Mouse (Mus musculus): ENCODE measurements at regions not wholly inside any gene's neighbourhood (a gene's known extent, or its start where the extent isn't known, plus 50 kb on each side); places are given as distances from the start of the nearest gene placed in this dataset.

DNA sequence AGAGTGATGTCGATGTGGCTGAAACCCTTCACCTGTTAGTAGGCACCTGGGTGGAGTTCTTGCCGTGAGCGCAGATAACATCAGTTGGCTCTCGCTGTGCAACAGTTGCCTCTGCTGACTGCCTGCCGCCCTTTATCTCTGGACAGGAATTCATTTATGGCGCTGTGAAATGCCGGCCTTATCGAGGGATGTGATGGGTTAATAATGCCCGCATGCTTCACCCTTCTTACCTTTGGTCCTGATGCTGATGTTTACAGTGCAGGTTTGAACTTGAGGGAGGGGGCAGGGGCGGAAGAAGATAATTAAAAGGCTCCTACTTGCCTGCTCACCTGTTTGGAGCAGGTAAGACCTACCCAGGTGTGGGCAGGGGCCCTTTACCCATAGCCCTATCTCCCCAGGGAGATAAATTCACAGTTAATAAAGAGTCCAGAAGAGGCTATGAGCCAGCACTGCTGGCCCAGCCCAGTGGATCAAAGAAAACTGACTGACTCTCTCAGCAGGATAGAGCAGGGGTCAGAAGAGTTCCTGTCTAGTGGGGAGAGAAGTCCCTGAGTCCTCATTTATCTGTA lies 509.4 kb downstream of the Med13l start:
- Histone ChIP-seq H3K27me3 (ENCODE audit: control insufficient read depth, insufficient read depth, low read length) (no peaks in the 10 kb centered on the region), H3K9ac (replicated peaks) (no peak overlapping the region), H3K36me3 (replicated peaks; ENCODE audit: control insufficient read depth, insufficient read depth, low read depth) (no peaks in the 10 kb centered on the region), H3K9me3 (ENCODE audit: control insufficient read depth, low read length) (no peaks in the 10 kb centered on the region), H3K4me2 (ENCODE audit: low read depth) (no peak overlapping the region), H3K27ac (no peak overlapping the region), H3K4me3 (ENCODE audit: insufficient read depth in 1 of 2, low read depth in 2 of 2, low read length in 2 of 2) (no peak overlapping the region), H3K4me1 (replicated peaks; ENCODE audit: control insufficient read depth in 2 of 2, insufficient read depth in 2 of 2, low read length in 1 of 2) (no peaks in the 10 kb centered on the region)
- no peak for TF ChIP-seq EP300 (IDR thresholded peaks at IDR 0.05; ENCODE audit: low read depth)
- TF ChIP-seq CTCF (IDR thresholded peaks at IDR 0.05; ENCODE audit: low read depth) = no peak
- ATAC-seq (ENCODE audit: insufficient read depth) = no peak
- DNase-seq (ENCODE audit: low read depth in 3 of 3, low spot score in 3 of 3) = no peak
- 58% methylated on average over 10 of the region's 10 CpGs for WGBS (ENCODE audit: insufficient replicate concordance)

DNA sequence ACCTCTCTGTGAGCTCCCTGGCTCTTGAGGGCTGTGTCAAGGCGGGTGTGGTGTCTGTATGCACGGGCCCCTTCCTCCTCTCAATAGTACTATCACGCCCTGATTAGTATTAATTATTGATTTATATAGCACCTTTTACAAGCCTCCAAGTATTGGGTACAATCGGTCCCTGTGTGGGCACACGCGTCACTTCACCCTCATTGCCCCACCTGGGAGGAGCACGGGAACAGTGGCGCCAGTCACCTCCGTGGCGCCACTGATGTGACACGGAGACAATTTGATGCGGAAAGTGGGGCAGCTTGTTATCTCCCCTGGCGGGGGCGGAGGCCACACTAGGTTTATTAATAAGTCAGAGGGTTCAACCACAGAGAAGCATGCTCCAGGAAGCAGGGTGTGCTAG lies 512.2 kb downstream of the Med13l start:
- no peak for TF ChIP-seq EP300 (IDR thresholded peaks at IDR 0.05; ENCODE audit: low read depth)
- TF ChIP-seq CTCF (IDR thresholded peaks at IDR 0.05; ENCODE audit: low read depth) = no peak
- H3K4me3 ChIP-seq (ENCODE audit: insufficient read depth in 1 of 2, low read depth in 2 of 2, low read length in 2 of 2) = no peak overlapping the region
- no peak overlapping the region for H3K4me2 ChIP-seq (ENCODE audit: low read depth)
- no peaks in the 10 kb centered on the region for H3K9me3 ChIP-seq (ENCODE audit: control insufficient read depth, low read length)
- H3K36me3 ChIP-seq (replicated peaks; ENCODE audit: control insufficient read depth, insufficient read depth, low read depth) = no peaks in the 10 kb centered on the region
- H3K27ac ChIP-seq = no peak overlapping the region
- H3K27me3 ChIP-seq (ENCODE audit: control insufficient read depth, insufficient read depth, low read length) = no peaks in the 10 kb centered on the region
- DNase-seq (ENCODE audit: low read depth in 3 of 3, low spot score in 3 of 3) (no peak), ATAC-seq (ENCODE audit: insufficient read depth) (no peak)
- no peak overlapping the region for H3K9ac ChIP-seq (replicated peaks)
- H3K4me1 ChIP-seq (replicated peaks; ENCODE audit: control insufficient read depth in 2 of 2, insufficient read depth in 2 of 2, low read length in 1 of 2) = no peaks in the 10 kb centered on the region
- 72% methylated on average over 14 of the region's 14 CpGs for WGBS (ENCODE audit: insufficient replicate concordance)

DNA sequence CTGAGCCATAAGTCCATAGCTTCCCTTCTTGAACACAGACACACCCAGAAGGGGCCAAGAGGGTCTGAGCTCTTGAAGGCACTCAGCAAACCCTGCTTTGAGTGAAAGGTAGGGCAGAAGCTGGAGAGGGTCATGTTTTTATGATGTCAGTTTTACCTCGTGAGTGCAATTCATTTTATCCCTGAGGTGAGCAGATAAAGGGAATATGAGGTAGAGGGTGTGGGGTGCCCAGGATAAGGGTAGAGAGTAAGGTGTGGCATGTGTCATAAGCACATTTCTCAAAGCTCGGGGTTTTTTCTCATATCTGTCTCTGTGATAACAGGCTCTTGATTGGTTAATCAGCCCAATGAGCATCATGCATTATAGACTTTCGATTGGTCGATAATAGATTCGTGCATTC lies 520.3 kb downstream of the Med13l start:
- H3K36me3 ChIP-seq (replicated peaks; ENCODE audit: control insufficient read depth, insufficient read depth, low read depth) = no peaks in the 10 kb centered on the region
- H3K27me3 ChIP-seq (ENCODE audit: control insufficient read depth, insufficient read depth, low read length) = peaks cover 6% of the 10 kb centered on the region; the same call in 1 of the 2 replicates
- H3K4me3 ChIP-seq (ENCODE audit: insufficient read depth in 1 of 2, low read depth in 2 of 2, low read length in 2 of 2) = no peak overlapping the region
- DNase-seq (ENCODE audit: low read depth in 3 of 3, low spot score in 3 of 3) = no peak
- no peak for ATAC-seq (ENCODE audit: insufficient read depth)
- no peak overlapping the region for H3K4me2 ChIP-seq (ENCODE audit: low read depth)
- H3K27ac ChIP-seq = no peak overlapping the region
- H3K4me1 ChIP-seq (replicated peaks; ENCODE audit: control insufficient read depth in 2 of 2, insufficient read depth in 2 of 2, low read length in 1 of 2) = no peaks in the 10 kb centered on the region
- TF ChIP-seq CTCF (IDR thresholded peaks at IDR 0.05; ENCODE audit: low read depth) = no peak
- no peak for TF ChIP-seq EP300 (IDR thresholded peaks at IDR 0.05; ENCODE audit: low read depth)
- no peaks in the 10 kb centered on the region for H3K9me3 ChIP-seq (ENCODE audit: control insufficient read depth, low read length)
- 63% methylated on average over 5 of the region's 5 CpGs for WGBS (ENCODE audit: insufficient replicate concordance)
- no peak overlapping the region for H3K9ac ChIP-seq (replicated peaks)

DNA sequence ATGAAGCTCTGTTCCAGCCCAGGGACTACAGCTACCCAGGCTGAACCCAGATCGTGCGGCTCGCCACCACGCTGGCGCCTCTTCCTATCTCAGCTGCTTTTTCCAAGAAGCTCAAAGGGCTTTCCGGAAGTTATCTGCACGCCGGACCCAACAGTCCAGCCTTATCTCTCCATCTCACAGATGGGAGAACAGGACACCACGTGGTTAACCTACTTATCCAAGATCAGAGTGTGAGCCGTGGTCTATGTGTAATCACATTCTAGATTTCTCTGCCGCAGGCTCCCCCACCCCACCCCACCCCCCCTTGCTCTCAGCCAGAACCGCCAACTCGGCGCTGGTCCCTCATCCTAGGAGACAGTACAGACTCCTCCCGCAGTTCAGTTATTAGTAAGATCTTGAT lies 522.4 kb downstream of the Med13l start:
- no peak for ATAC-seq (ENCODE audit: insufficient read depth)
- no peak overlapping the region for H3K4me2 ChIP-seq (ENCODE audit: low read depth)

DNA sequence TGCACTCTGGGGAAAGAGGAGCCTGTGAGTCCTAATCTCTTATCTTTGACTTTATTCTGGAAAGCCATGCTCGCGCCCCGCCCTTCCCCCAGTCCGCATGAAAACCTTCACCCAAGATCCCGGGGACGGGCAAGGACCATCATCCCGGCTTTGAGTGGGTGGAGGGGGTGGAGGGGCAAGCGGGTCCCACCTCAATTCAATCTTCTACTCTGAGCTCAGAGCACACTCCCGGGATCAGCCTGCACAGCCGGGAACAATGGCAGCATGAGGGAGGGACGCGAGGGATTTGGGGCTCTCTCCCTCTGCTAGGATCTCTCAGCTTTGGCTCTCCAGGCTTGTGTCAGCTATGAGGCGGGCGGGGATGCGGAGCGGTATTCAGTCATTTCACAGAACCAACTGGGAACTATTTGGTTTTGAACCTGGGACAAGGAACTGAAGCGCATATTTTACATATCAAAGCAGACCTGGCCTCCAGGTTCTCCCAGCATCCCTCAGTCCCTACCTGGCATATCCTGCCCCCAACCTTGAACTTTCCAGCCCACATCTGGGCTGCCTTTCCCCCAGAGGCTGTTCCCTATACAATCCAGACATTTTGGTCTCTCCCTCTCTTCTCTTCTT lies 537.2 kb downstream of the Med13l start:
- H3K27ac ChIP-seq = no peak overlapping the region
- H3K36me3 ChIP-seq (replicated peaks; ENCODE audit: control insufficient read depth, insufficient read depth, low read depth) = no peaks in the 10 kb centered on the region
- H3K27me3 ChIP-seq (ENCODE audit: control insufficient read depth, insufficient read depth, low read length) = no peaks in the 10 kb centered on the region; the same call in 1 of the 2 replicates
- H3K4me2 ChIP-seq (ENCODE audit: low read depth) = no peak overlapping the region
- no peak overlapping the region for H3K4me3 ChIP-seq (ENCODE audit: insufficient read depth in 1 of 2, low read depth in 2 of 2, low read length in 2 of 2)
- no peak for ATAC-seq (ENCODE audit: insufficient read depth)
- H3K9me3 ChIP-seq (ENCODE audit: control insufficient read depth, low read length) = no peaks in the 10 kb centered on the region
- DNase-seq (ENCODE audit: low read depth in 3 of 3, low spot score in 3 of 3) = no peak
- H3K4me1 ChIP-seq (replicated peaks; ENCODE audit: control insufficient read depth in 2 of 2, insufficient read depth in 2 of 2, low read length in 1 of 2) = no peaks in the 10 kb centered on the region
- TF ChIP-seq CTCF (IDR thresholded peaks at IDR 0.05; ENCODE audit: low read depth) (no peak), EP300 (IDR thresholded peaks at IDR 0.05; ENCODE audit: low read depth) (no peak)
- 6% methylated on average over 17 of the region's 17 CpGs for WGBS (ENCODE audit: insufficient replicate concordance)
- H3K9ac ChIP-seq (replicated peaks) = no peak overlapping the region

More for the DNA sequence above, 522.4 kb downstream of the Med13l start:
- WGBS (ENCODE audit: insufficient replicate concordance) = 33% methylated on average over 15 of the region's 15 CpGs
- peaks cover 16% of the 10 kb centered on the region; the same call in 1 of the 2 replicates for H3K27me3 ChIP-seq (ENCODE audit: control insufficient read depth, insufficient read depth, low read length)
- H3K36me3 ChIP-seq (replicated peaks; ENCODE audit: control insufficient read depth, insufficient read depth, low read depth) = no peaks in the 10 kb centered on the region
- no peak for DNase-seq (ENCODE audit: low read depth in 3 of 3, low spot score in 3 of 3)
- no peaks in the 10 kb centered on the region for H3K9me3 ChIP-seq (ENCODE audit: control insufficient read depth, low read length)
- H3K4me3 ChIP-seq (ENCODE audit: insufficient read depth in 1 of 2, low read depth in 2 of 2, low read length in 2 of 2) = no peak overlapping the region
- no peak for TF ChIP-seq EP300 (IDR thresholded peaks at IDR 0.05; ENCODE audit: low read depth)
- TF ChIP-seq CTCF (IDR thresholded peaks at IDR 0.05; ENCODE audit: low read depth) = no peak
- H3K27ac ChIP-seq = no peak overlapping the region
- H3K4me1 ChIP-seq (replicated peaks; ENCODE audit: control insufficient read depth in 2 of 2, insufficient read depth in 2 of 2, low read length in 1 of 2) = no peaks in the 10 kb centered on the region
- no peak overlapping the region for H3K9ac ChIP-seq (replicated peaks)
